Mouse (Mus musculus) MEL (cell line): ENCODE results near the gene Inpp5d. TPM values are rescaled to one million over a fixed set of nuclear protein-coding genes. Genes with fewer than 3 reads are reported as not detected.

Experiments used
- DNase-seq: peaks from one replicate; pipeline ENCODE4 v3.0.0; 2011; ENCODE audit warnings: low read depth, low spot score
- H3K27ac ChIP-seq: 2 replicates; pipeline ENCODE4 v1.5.1; 2012; ENCODE audit warnings: low read depth, mild to moderate bottlenecking, control low read depth, low read length, moderate library complexity; ENCODE audit not compliant: control insufficient read depth
- H3K27me3 ChIP-seq, 2 experiments: fragments of 150-350 bp in 1 of 2; sonication (generic) in 1 of 2; 2 replicates each; pipeline ENCODE4 v1.6.1; 2012; ENCODE audit warnings: low read length in 2 of 2, mild to moderate bottlenecking in 2 of 2, improper control_type of control experiment in 1 of 2, moderate library complexity in 1 of 2; ENCODE audit not compliant: insufficient read depth in 2 of 2, control insufficient read depth in 1 of 2
- H3K36me3 ChIP-seq, 2 experiments: 2 replicates each; pipeline ENCODE4 v1.6.1; 2012 to 2014; ENCODE audit warnings: low read length in 2 of 2, improper control_type of control experiment in 1 of 2, inconsistent platforms in 1 of 2, mild to moderate bottlenecking in 1 of 2; ENCODE audit not compliant: insufficient read depth in 2 of 2, control insufficient read depth in 1 of 2
- H3K4me1 ChIP-seq, 2 experiments: fragments of 150-350 bp in 1 of 2; sonication (generic) in 1 of 2; 2 replicates each; pipeline ENCODE4 v1.6.1; 2012; ENCODE audit warnings: low read length in 2 of 2, improper control_type of control experiment in 1 of 2, mild to moderate bottlenecking in 1 of 2; ENCODE audit not compliant: insufficient read depth in 2 of 2, control insufficient read depth in 1 of 2
- H3K4me3 ChIP-seq, 2 experiments: fragments of 150-350 bp in 1 of 2; sonication (generic) in 1 of 2; 2 replicates each; pipeline ENCODE4 v1.5.1; 2012; ENCODE audit warnings: low read depth in 2 of 2, low read length in 2 of 2, mild to moderate bottlenecking in 2 of 2, moderate library complexity in 2 of 2, control low read depth in 1 of 2, improper control_type of control experiment in 1 of 2; ENCODE audit not compliant: control insufficient read depth in 1 of 2, insufficient read depth in 1 of 2
- H3K79me2 ChIP-seq: 2 replicates; pipeline ENCODE4 v1.6.1; 2012; ENCODE audit warnings: mild to moderate bottlenecking, low read length, moderate library complexity; ENCODE audit not compliant: control insufficient read depth, poor library complexity, insufficient read depth
- H3K9ac ChIP-seq: 2 replicates; pipeline ENCODE4 v1.6.1; 2012; ENCODE audit warnings: low read depth, mild to moderate bottlenecking, control low read depth, low read length, moderate library complexity; ENCODE audit not compliant: control insufficient read depth, poor library complexity, severe bottlenecking
- H3K9me3 ChIP-seq: fragments of 150-350 bp; sonication (generic); replicated peaks from 2 replicates; pipeline ENCODE4 v1.6.1; 2012; ENCODE audit warnings: mild to moderate bottlenecking, low read length, improper control_type of control experiment, moderate library complexity; ENCODE audit not compliant: insufficient read depth
- CHD2 ChIP-seq: IDR thresholded peaks from 2 replicates; pipeline ENCODE4 v1.6.1; 2011; ENCODE audit warnings: low read length, improper control_type of control experiment
- EP300 ChIP-seq, 2 experiments: IDR thresholded peaks; 2 replicates each; pipeline ENCODE4 v1.6.1; 2011; ENCODE audit warnings: improper control_type of control experiment in 2 of 2, low read length in 2 of 2, low read depth in 1 of 2, mild to moderate bottlenecking in 1 of 2
- KAT2A ChIP-seq: conservative IDR thresholded peaks from 2 replicates; pipeline ENCODE4 v1.6.1; 2012; ENCODE audit warnings: low read depth, low read length, improper control_type of control experiment, inconsistent platforms
- MAX ChIP-seq: IDR thresholded peaks from 2 replicates; pipeline ENCODE4 v1.6.1; 2011; ENCODE audit warnings: low read length, improper control_type of control experiment
- MAZ ChIP-seq: IDR thresholded peaks from 2 replicates; pipeline ENCODE4 v1.6.1; 2012; ENCODE audit warnings: low read depth, mild to moderate bottlenecking, inconsistent platforms, low read length, improper control_type of control experiment
- MXI1 ChIP-seq: IDR thresholded peaks from 2 replicates; pipeline ENCODE4 v1.6.1; 2011; ENCODE audit warnings: mild to moderate bottlenecking, low read depth, low read length, improper control_type of control experiment
- NRF1 ChIP-seq: IDR thresholded peaks from 2 replicates; pipeline ENCODE4 v1.6.1; 2014; ENCODE audit warnings: low read depth, mild to moderate bottlenecking, inconsistent platforms, low read length, improper control_type of control experiment, moderate library complexity; ENCODE audit not compliant: poor library complexity, insufficient read depth, severe bottlenecking
- POLR2A ChIP-seq, 2 experiments: IDR thresholded peaks; 2 replicates each; pipeline ENCODE4 v1.6.1; 2011 to 2012; ENCODE audit warnings: low read length in 2 of 2, mild to moderate bottlenecking in 2 of 2, control low read depth in 1 of 2, improper control_type of control experiment in 1 of 2, low read depth in 1 of 2, moderate library complexity in 1 of 2; ENCODE audit not compliant: control insufficient read depth in 1 of 2, insufficient read depth in 1 of 2, poor library complexity in 1 of 2
- POLR2AphosphoS5 ChIP-seq: IDR thresholded peaks from 2 replicates; pipeline ENCODE4 v1.6.1; 2012; ENCODE audit warnings: low read depth, borderline replicate concordance, mild to moderate bottlenecking, inconsistent platforms, low read length, moderate library complexity, mixed read lengths
- SMC3 ChIP-seq: IDR thresholded peaks from 2 replicates; pipeline ENCODE4 v1.6.1; 2011; ENCODE audit warnings: low read depth, low read length, improper control_type of control experiment
- TAL1 ChIP-seq: IDR thresholded peaks from 2 replicates; pipeline ENCODE4 v1.6.1; 2012; ENCODE audit warnings: mild to moderate bottlenecking, inconsistent platforms, low read length, moderate library complexity, mixed read lengths
- TCF12 ChIP-seq: IDR thresholded peaks from 2 replicates; pipeline ENCODE4 v1.6.1; 2014; ENCODE audit warnings: low read depth, mild to moderate bottlenecking, inconsistent platforms, low read length, improper control_type of control experiment, moderate library complexity
- ZC3H11A ChIP-seq: IDR thresholded peaks from 2 replicates; pipeline ENCODE4 v1.6.1; 2012; ENCODE audit warnings: low read depth, mild to moderate bottlenecking, inconsistent platforms, low read length, improper control_type of control experiment
- ZNF384 ChIP-seq: IDR thresholded peaks from 2 replicates; pipeline ENCODE4 v1.6.1; 2012; ENCODE audit warnings: low read depth, mild to moderate bottlenecking, inconsistent platforms, low read length, improper control_type of control experiment
- polyA plus RNA-seq, 2 experiments: library from polyadenylated mRNA; stranded (reverse) in 1 of 2; unstranded in 1 of 2; fragments of >175 nt in 1 of 2; fragments of >200 nt in 1 of 2; gene quantifications; 2 replicates each; pipeline versions ENCODE4 v1.2.1 to v1.2.4; 2012; ENCODE audit warnings: low replicate concordance in 2 of 2, low read depth in 1 of 2; ENCODE audit not compliant: insufficient read length in 2 of 2, insufficient read depth in 1 of 2, missing spikeins in 1 of 2
- total RNA-seq: library from RNA; depleted of rRNA; stranded (reverse); fragments of 300-350 nt; gene quantifications from 2 replicates; pipeline ENCODE4 v1.2.3, GENCODE M21; 2012

The Inpp5d gene
- total and polyA plus RNA-seq, 3 experiments = 69.4 to 71.3 TPM; not detected in 1

DNA sequence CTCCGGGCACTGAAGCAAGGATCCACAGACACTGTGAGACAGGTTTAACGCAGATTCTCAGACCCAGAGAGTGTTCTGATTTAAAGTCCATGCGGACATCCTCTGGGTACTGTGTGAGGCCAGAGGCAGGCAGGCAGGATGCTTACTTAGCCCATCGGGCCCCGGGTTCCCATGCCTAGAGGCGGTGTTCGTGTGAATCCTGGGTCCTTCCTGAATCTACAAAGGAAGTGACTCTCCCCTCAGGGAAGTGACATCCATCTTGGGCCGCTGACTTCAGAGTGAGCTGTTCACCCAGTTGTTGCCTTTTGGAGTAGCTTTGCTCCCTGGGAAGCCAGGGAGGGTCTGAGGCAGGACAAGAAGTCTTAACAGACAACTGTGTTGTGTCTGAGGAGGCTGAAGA, 19.6 kb downstream of the Inpp5d start:
- Histone ChIP-seq H3K4me3 (no peak overlapping the region), H3K4me1 (peaks cover 17 to 28% of the 10 kb centered on the region in 2 experiments), H3K36me3 (peaks cover 8 to 29% of the 10 kb centered on the region in 2 experiments), H3K27me3 (no peaks in the 10 kb centered on the region), H3K9ac (no peak overlapping the region), H3K9me3 (no peaks in the 10 kb centered on the region), H3K79me2 (peaks cover 7% of the 10 kb centered on the region; the same call in 1 of the 2 replicates), H3K27ac (no peak overlapping the region)
- no peak for TF ChIP-seq CHD2
- no peak for TF ChIP-seq POLR2A (IDR thresholded peaks at IDR 0.05; ENCODE audit: control insufficient read depth in 1 of 2, insufficient read depth in 1 of 2, low read depth in 1 of 2, low read length in 2 of 2, poor library complexity in 1 of 2)
- TF ChIP-seq POLR2AphosphoS5 = no peak
- TF ChIP-seq NRF1 = no peak
- TF ChIP-seq TCF12 = no peak
- no peak for TF ChIP-seq MXI1
- no peak for DNase-seq

DNA sequence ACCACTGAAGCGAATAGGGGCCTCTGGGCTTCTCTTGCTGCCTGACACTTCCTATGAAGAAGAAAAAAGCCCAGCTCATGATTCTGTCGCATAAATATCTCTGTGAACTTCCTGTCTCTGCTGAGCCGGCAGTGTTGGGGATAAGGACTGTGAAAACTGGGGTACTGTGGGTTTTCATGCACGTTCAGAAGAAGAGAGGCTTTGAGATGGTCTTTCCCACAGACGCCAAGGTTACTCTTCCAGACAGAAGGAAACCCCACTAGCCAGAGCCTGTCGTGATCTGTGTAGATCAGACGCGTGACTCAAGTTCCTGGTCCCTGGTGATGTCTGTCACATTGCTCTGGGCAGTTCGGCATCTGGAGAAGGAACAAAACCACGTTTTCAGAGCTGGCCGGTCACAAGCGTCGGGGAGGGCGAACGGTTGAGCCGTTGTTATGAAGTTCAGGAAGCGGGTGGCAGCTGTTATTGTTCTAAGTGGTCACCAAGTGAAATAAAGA, 20.1 kb downstream of the Inpp5d start:
- no peaks in the 10 kb centered on the region for H3K27me3 ChIP-seq
- no peak for TF ChIP-seq TAL1
- no peak for TF ChIP-seq KAT2A
- TF ChIP-seq MAX = no peak
- TF ChIP-seq ZC3H11A = no peak
- H3K27ac ChIP-seq = no peak overlapping the region
- no peak overlapping the region for H3K4me3 ChIP-seq
- no peak for DNase-seq
- no peak overlapping the region for H3K9ac ChIP-seq
- peaks cover 7% of the 10 kb centered on the region; the same call in 1 of the 2 replicates for H3K79me2 ChIP-seq
- H3K36me3 ChIP-seq = peaks cover 8 to 34% of the 10 kb centered on the region in 2 experiments
- peaks cover 17 to 30% of the 10 kb centered on the region in 2 experiments for H3K4me1 ChIP-seq
- H3K9me3 ChIP-seq = no peaks in the 10 kb centered on the region

GRCm38 (mm10) chr1:87643016-87643415, 22.9 kb downstream of the Inpp5d start:
- H3K27ac ChIP-seq = no peak overlapping the region
- no peak for TF ChIP-seq EP300 (IDR thresholded peaks at IDR 0.05; ENCODE audit: low read depth in 1 of 2, low read length in 2 of 2)
- no peak for TF ChIP-seq CHD2
- no peak for TF ChIP-seq SMC3
- no peak for TF ChIP-seq MAZ
- TF ChIP-seq ZNF384 = no peak
- H3K36me3 ChIP-seq = peaks cover 4 to 43% of the 10 kb centered on the region in 2 experiments; a peak in 3 of 4 replicates
- H3K79me2 ChIP-seq = peaks cover 10% of the 10 kb centered on the region
- DNase-seq = no peak
- H3K9me3 ChIP-seq = no peaks in the 10 kb centered on the region
- no peak overlapping the region for H3K9ac ChIP-seq
- peaks cover 15 to 29% of the 10 kb centered on the region in 2 experiments for H3K4me1 ChIP-seq
- no peaks in the 10 kb centered on the region for H3K27me3 ChIP-seq
- no peak overlapping the region for H3K4me3 ChIP-seq
